Mouse (Mus musculus) layer of hippocampus, adult 2 months (tissue): ENCODE data around the gene Nup210. TPM values are rescaled to one million over a fixed set of nuclear protein-coding genes. Genes with fewer than 3 reads are reported as not detected.
"Not testable (repeated sequence)": the region's sequence is repeated elsewhere in the genome, so short reads cannot be mapped to it uniquely, and the experiment has no call there.

ENCODE experiments used
- DNase-seq, 2 experiments: peaks; one replicate each; pipeline ENCODE4 v3.0.0; 2022; ENCODE audit warnings: low spot score in 2 of 2
- H3K27ac ChIP-seq: fragments of 200-600 bp; 2 replicates; pipeline ENCODE4 v1.8.1; 2022
- H3K4me3 ChIP-seq: fragments of 200-600 bp; 2 replicates; pipeline ENCODE4 v1.8.1; 2022; ENCODE audit warnings: mild to moderate bottlenecking
- CTCF ChIP-seq: fragments of 200-600 bp; conservative IDR thresholded peaks from 2 replicates; pipeline ENCODE4 v1.8.1; 2022; ENCODE audit warnings: antibody characterized with exemption, mild to moderate bottlenecking, moderate library complexity
- total RNA-seq, 2 experiments: library from RNA; stranded (reverse); gene quantifications; 2 replicates each; pipeline ENCODE4 v1.2.3; 2021

The Nup210 gene
- total RNA-seq, 2 experiments from 2014 or later, result 19.9 to 22.3 TPM

GRCm38 (mm10) chr6:91110323-91111020, 6.2 kb downstream of the Nup210 start:
- H3K27ac ChIP-seq, result no peak overlapping the region
- no peak overlapping the region for H3K4me3 ChIP-seq
- DNase-seq, result no peak
- TF ChIP-seq CTCF, result no peak

GRCm38 (mm10) chr6:91109489-91109888, 7.1 kb downstream of the Nup210 start:
- Histone ChIP-seq H3K4me3 (no peak overlapping the region), H3K27ac (no peak overlapping the region)
- no peak for DNase-seq
- TF ChIP-seq CTCF, result no peak

GRCm38 (mm10) chr6:91108917-91109450, 7.6 kb downstream of the Nup210 start:
- no peak for TF ChIP-seq CTCF
- H3K4me3 ChIP-seq, result no peak overlapping the region
- H3K27ac ChIP-seq, result no peak overlapping the region
- no peak for DNase-seq

DNA sequence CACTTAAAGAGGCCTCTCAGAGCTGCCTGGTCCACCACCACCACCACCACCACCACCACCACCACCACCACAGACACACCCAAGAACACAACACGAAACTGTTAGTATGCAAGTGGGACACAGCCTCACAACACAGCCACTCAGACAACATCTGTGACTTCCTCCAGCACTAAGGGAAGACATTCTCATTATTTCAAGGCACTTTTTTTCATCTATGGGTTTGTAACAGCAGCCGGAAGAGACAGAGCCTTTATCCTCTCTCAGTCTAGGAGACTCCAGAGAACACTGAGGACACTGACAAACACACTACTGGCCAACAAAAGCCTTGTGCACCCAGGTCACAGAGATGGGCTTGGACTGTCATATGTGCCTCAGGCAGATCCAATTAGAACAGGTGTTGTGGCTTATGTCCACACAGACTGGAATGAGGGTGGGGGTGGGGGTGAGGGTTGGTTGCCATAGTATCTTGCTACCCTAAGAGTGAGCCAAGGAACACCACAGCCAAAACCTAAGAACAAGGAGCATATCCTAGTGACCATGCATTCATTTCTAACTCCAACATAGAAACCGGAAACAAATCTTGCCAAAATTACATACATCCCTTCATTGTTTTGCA, 8.2 kb downstream of the Nup210 start:
- no peak for DNase-seq
- no peak overlapping the region for H3K4me3 ChIP-seq
- H3K27ac ChIP-seq, result no peak overlapping the region
- no peak for TF ChIP-seq CTCF

DNA sequence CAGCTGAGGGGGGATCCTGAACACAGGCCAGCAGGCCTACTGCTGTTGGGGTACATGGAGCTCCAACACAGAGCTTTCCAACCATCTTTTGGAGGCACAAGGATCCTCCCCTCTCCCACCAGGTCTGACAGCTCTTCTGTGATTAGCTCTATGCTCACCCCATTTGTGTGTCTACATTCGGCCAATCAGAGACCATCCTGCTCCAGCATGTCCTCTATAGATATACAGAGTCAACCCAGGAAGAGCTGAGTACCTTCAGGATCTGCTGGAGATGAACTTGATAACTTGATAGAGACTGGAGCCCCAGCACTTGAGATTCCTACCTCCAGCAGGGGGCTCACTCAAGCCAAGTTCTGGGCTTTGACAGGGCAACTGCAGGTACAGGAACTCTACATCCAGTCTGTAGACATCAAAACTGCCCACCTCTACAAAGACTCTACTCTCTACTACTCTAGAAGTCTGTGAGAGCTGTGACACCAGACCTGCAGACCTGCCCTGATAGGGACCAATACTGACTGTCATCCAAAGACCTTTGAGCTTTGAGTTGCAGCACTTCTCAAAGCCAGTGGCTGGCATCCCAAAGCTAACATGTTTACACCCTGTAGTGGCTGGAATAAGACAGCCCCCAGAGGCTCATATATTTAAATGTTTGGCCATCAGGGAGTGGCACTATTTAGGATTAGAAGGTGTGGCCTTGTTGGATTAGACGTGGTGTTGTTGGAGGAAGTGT, 11.1 kb downstream of the Nup210 start:
- no peak overlapping the region for H3K4me3 ChIP-seq
- peak; percentile 57 for TF ChIP-seq CTCF
- no peak for DNase-seq
- no peak overlapping the region for H3K27ac ChIP-seq

GRCm38 (mm10) chr6:91104765-91105399, 11.7 kb downstream of the Nup210 start:
- H3K27ac ChIP-seq, result no peak overlapping the region
- no peak overlapping the region for H3K4me3 ChIP-seq
- no peak for DNase-seq
- TF ChIP-seq CTCF, result no peak

DNA sequence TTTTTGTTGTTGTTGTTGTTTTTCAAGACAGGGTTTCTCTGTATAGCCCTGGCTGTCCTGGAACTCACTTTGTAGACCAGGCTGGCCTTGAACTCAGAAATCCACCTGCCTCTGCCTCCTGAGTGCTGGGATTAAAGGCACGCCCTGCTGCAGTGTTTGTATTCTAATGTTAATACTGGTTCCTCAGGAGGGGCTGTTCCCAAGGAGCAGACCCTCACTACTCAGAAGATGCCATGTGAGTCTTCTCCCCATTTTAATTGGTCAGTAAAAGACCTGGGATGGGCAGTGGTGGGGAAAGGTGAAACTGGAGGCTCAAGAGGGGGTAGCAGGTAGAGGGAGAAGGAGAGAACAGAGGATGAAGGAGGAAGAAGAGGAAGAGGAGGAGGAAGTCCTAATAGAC, 13.2 kb downstream of the Nup210 start:
- H3K27ac ChIP-seq, H3K4me3 ChIP-seq, DNase-seq: not testable (repeated sequence)

DNA sequence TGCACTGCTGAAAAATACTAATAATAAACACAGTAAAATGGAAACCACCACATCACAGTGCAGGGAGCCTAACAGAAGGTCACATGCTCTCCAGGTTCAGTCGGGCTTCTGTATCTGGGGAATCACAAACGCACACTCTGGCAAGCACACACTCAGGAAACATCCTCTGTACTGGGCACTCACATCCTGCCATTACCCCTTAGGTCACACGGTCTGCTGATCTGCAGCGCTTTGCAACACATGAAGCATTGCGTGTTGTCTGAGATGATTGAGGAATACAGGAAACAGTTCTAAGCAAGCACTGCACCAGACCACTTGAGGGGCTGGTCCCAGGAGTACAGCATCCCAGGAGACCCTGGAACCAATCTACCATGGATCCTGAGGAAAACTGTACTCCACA, 16.0 kb downstream of the Nup210 start:
- no peak for DNase-seq
- TF ChIP-seq CTCF, result no peak
- H3K4me3 ChIP-seq, result no peak overlapping the region

GRCm38 (mm10) chr6:91097879-91098278, 18.8 kb downstream of the Nup210 start:
- no peak for DNase-seq
- Histone ChIP-seq H3K4me3 (no peak overlapping the region), H3K27ac (no peak overlapping the region)
- TF ChIP-seq CTCF, result no peak

More for the DNA sequence above, 16.0 kb downstream of the Nup210 start:
- H3K27ac ChIP-seq, result no peak overlapping the region

DNA sequence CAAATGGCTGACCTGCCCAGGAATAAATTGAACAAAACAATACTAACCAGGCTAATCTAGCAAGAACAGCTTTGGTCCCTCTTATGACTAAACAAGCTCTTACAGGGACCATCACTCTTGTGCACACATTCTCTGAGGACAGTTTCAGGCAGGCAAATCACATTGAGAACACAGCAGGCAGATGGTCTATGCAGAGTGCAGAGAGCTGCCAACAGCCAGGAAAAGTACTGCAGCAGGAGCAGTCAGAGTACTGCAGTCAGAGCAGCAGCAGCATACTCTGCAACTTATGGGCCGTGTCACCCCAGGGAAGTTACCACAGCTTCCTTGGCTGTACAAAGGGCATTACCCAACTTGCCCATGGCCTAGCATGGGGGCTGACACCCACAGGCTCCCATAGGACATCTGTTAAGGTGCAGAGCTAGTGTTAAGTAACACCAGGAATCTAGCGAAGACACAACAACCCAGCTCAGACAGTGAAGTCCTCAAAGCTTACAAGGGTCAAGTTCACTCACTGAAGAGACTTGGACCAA, 21.5 kb downstream of the Nup210 start:
- peak overlapping the region; percentile 70 for H3K27ac ChIP-seq
- H3K4me3 ChIP-seq, result no peak overlapping the region
- no peak for TF ChIP-seq CTCF
- peak; percentile 50 to 72 for DNase-seq

GRCm38 (mm10) chr6:91092216-91092899, 24.3 kb downstream of the Nup210 start:
- no peak overlapping the region for H3K4me3 ChIP-seq
- no peak overlapping the region for H3K27ac ChIP-seq
- TF ChIP-seq CTCF, result no peak
- DNase-seq, result no peak

DNA sequence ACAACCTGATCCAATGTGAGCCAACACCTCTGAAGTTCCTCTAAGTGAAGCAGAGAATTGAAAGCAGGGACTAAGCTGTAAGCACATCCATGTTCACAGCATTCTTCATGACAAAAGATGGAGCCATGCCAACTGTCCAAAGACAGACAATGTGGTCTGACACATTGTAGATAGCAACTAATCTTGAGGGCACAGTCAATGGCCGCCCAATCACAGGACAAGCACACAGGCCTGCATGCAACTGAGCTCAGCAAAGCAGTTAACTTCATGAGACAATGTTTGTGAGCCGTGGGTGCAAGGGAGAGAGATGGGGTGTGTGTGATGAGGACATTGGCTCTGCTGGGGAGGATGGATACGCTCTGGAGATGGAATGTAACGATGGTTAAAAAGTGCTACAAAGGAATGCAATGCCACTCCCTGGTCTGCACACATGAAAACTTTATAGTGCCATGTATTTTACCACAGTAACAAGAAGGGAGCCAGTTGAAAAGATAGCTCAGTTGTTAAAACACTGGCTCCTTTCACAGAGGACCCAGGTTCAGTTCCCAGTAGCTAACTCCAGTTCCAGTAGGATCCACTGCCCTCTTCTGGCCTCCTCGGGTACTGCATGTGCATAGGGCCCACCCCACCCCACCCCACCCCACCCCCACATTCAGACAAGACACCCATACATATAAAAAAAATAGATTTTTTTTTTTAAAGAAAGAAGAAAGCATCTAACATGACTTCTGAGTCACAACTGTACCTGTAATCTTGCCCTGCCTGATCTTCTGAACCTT, 31.3 kb downstream of the Nup210 start:
- H3K27ac ChIP-seq, result no peak overlapping the region
- peak; percentile 59 for TF ChIP-seq CTCF
- H3K4me3 ChIP-seq, result no peak overlapping the region
- no peak for DNase-seq
